Mouse (Mus musculus) embryonic fibroblast, embryonic 13.5 days (primary cell): ENCODE measurements at regions not wholly inside any gene's neighbourhood (a gene's known extent, or its start where the extent isn't known, plus 50 kb on each side); places are given as distances from the start of the nearest gene placed in this dataset.
A peak's percentile ranks its signal among the peaks of the same experiment; 100 is the strongest.

ENCODE experiments used
- H3K27ac ChIP-seq: 2 replicates; pipeline ENCODE4 v1.5.1; 2012; ENCODE audit warnings: low read length, control low read depth, inconsistent platforms; ENCODE audit not compliant: insufficient read depth
- H3K4me1 ChIP-seq: 2 replicates; pipeline ENCODE4 v1.6.1; 2011; ENCODE audit warnings: low read length; ENCODE audit not compliant: control insufficient read depth, insufficient read depth
- H3K4me3 ChIP-seq: 2 replicates; pipeline ENCODE4 v1.5.1; 2011; ENCODE audit warnings: mild to moderate bottlenecking, control low read depth, low read length; ENCODE audit not compliant: insufficient read depth
- CTCF ChIP-seq: IDR thresholded peaks from 2 replicates; pipeline ENCODE4 v1.5.1; 2011; ENCODE audit warnings: mild to moderate bottlenecking, control low read depth, low read length, moderate library complexity, borderline replicate concordance; ENCODE audit not compliant: insufficient read depth
- POLR2A ChIP-seq: IDR thresholded peaks from 2 replicates; pipeline ENCODE4 v1.6.1; 2011; ENCODE audit warnings: low read depth, mild to moderate bottlenecking, control low read depth, low read length, moderate library complexity

GRCm38 (mm10) chr3:117117838-117118237 is 149.1 kb upstream of the Palmd start:
- Histone ChIP-seq H3K4me3 (no peak overlapping the region), H3K27ac (no peak overlapping the region), H3K4me1 (no peaks in the 10 kb centered on the region)
- TF ChIP-seq POLR2A: no peak
- no peak for TF ChIP-seq CTCF

- TF ChIP-seq CTCF (no peak), POLR2A (no peak)
- no peak overlapping the region for H3K4me3 ChIP-seq
- no peaks in the 10 kb centered on the region for H3K4me1 ChIP-seq
- H3K27ac ChIP-seq: no peak overlapping the region
Observed at GRCm38 (mm10) chr3:117116210-117116609, 147.4 kb upstream of the Palmd start.

- no peak overlapping the region for H3K4me3 ChIP-seq
- TF ChIP-seq CTCF: no peak
Observed at GRCm38 (mm10) chr3:117112766-117113165, 144.0 kb upstream of the Palmd start.

GRCm38 (mm10) chr3:117112304-117112703 is 143.5 kb upstream of the Palmd start:
- TF ChIP-seq CTCF: no peak
- no peak for TF ChIP-seq POLR2A
- no peak overlapping the region for H3K4me3 ChIP-seq
- H3K4me1 ChIP-seq: no peaks in the 10 kb centered on the region
- no peak overlapping the region for H3K27ac ChIP-seq

More at GRCm38 (mm10) chr3:117112766-117113165, 144.0 kb upstream of the Palmd start:
- no peak overlapping the region for H3K27ac ChIP-seq
- no peaks in the 10 kb centered on the region for H3K4me1 ChIP-seq

GRCm38 (mm10) chr3:117108966-117109700 is 140.3 kb upstream of the Palmd start:
- H3K4me3 ChIP-seq: no peak overlapping the region
- TF ChIP-seq CTCF (no peak), POLR2A (no peak)
- no peak overlapping the region for H3K27ac ChIP-seq
- H3K4me1 ChIP-seq: no peaks in the 10 kb centered on the region

GRCm38 (mm10) chr3:117107986-117108385 is 139.2 kb upstream of the Palmd start:
- no peak overlapping the region for H3K4me3 ChIP-seq
- H3K4me1 ChIP-seq: no peaks in the 10 kb centered on the region
- no peak overlapping the region for H3K27ac ChIP-seq
- TF ChIP-seq CTCF (no peak), POLR2A (no peak)

GRCm38 (mm10) chr3:117107378-117107777 is 138.6 kb upstream of the Palmd start:
- TF ChIP-seq POLR2A (no peak), CTCF (no peak)
- no peak overlapping the region for H3K4me3 ChIP-seq
- no peaks in the 10 kb centered on the region for H3K4me1 ChIP-seq
- no peak overlapping the region for H3K27ac ChIP-seq

- Histone ChIP-seq H3K4me1 (no peaks in the 10 kb centered on the region), H3K27ac (no peak overlapping the region), H3K4me3 (no peak overlapping the region)
- TF ChIP-seq POLR2A: no peak
- TF ChIP-seq CTCF: no peak
Observed at GRCm38 (mm10) chr3:117087646-117088045, 118.9 kb upstream of the Palmd start.

GRCm38 (mm10) chr3:117076734-117077133 is 107.9 kb upstream of the Palmd start:
- H3K4me1 ChIP-seq: peaks cover 10% of the 10 kb centered on the region

GRCm38 (mm10) chr3:117073399-117073798 is 104.6 kb upstream of the Palmd start:
- H3K4me1 ChIP-seq: peaks cover 12% of the 10 kb centered on the region
- peak overlapping the region; percentile 41; the same call in 1 of the 2 replicates for H3K27ac ChIP-seq
- H3K4me3 ChIP-seq: no peak overlapping the region
- no peak for TF ChIP-seq CTCF
- no peak for TF ChIP-seq POLR2A

More at GRCm38 (mm10) chr3:117076734-117077133, 107.9 kb upstream of the Palmd start:
- H3K27ac ChIP-seq: peak overlapping the region; percentile 65
- no peak for TF ChIP-seq POLR2A
- TF ChIP-seq CTCF: no peak
- no peak overlapping the region for H3K4me3 ChIP-seq
